Mouse (Mus musculus): Measurements from ENCODE around the gene Mamld1. TPM values are rescaled to one million over a fixed set of nuclear protein-coding genes. Genes with fewer than 3 reads are reported as not detected.

Mamld1 gene
- total RNA-seq, 2 experiments from 2014 or later, result 35.2 to 39.5 TPM

- H3K4me3 ChIP-seq, result no peak overlapping the region
- intact Hi-C loops (cut with DNase I), result no loop called here
- H3K27ac ChIP-seq, result no peak overlapping the region
- DNase-seq (ENCODE audit: extremely low spot score in 1 of 2, low spot score in 2 of 2), result no peak
- TF ChIP-seq CTCF (IDR thresholded peaks at IDR 0.05), result no peak
Measured at GRCm38 (mm10) chrX:71085092-71085807, 35.2 kb downstream of the Mamld1 start.

GRCm38 (mm10) chrX:71087370-71088079, 37.5 kb downstream of the Mamld1 start:
- DNase-seq (ENCODE audit: extremely low spot score in 1 of 2, low spot score in 2 of 2), result no peak
- TF ChIP-seq CTCF (IDR thresholded peaks at IDR 0.05), result no peak
- Histone ChIP-seq H3K27ac (no peak overlapping the region), H3K4me3 (no peak overlapping the region)
- intact Hi-C loops (cut with DNase I), result no loop called here

GRCm38 (mm10) chrX:71088080-71088414, 38.0 kb downstream of the Mamld1 start:
- no peak for DNase-seq (ENCODE audit: extremely low spot score in 1 of 2, low spot score in 2 of 2)
- Histone ChIP-seq H3K4me3 (no peak overlapping the region), H3K27ac (no peak overlapping the region)
- TF ChIP-seq CTCF (IDR thresholded peaks at IDR 0.05), result no peak
- intact Hi-C loops (cut with DNase I), result no loop called here

- H3K27ac ChIP-seq, result peak overlapping the region; percentile 30; the same call in 1 of the 2 replicates
- no peak for TF ChIP-seq CTCF (IDR thresholded peaks at IDR 0.05)
- no peak for DNase-seq (ENCODE audit: extremely low spot score in 1 of 2, low spot score in 2 of 2)
- intact Hi-C loops (cut with DNase I), result no loop called here
- no peak overlapping the region for H3K4me3 ChIP-seq
Measured at GRCm38 (mm10) chrX:71105820-71106219, 55.8 kb downstream of the Mamld1 start.

- peak; percentile 26 for DNase-seq (ENCODE audit: extremely low spot score in 1 of 2, low spot score in 2 of 2)
- peak overlapping the region; percentile 30; the same call in 1 of the 2 replicates for H3K27ac ChIP-seq
- H3K4me3 ChIP-seq, result no peak overlapping the region
- no peak for TF ChIP-seq CTCF (IDR thresholded peaks at IDR 0.05)
- intact Hi-C loops (cut with DNase I), result no loop called here
Measured at GRCm38 (mm10) chrX:71106392-71106791, 56.3 kb downstream of the Mamld1 start.

- no peak for DNase-seq (ENCODE audit: extremely low spot score in 1 of 2, low spot score in 2 of 2)
- intact Hi-C loops (cut with DNase I), result no loop called here
- H3K27ac ChIP-seq, result no peak overlapping the region
- TF ChIP-seq CTCF (IDR thresholded peaks at IDR 0.05), result no peak
- H3K4me3 ChIP-seq, result no peak overlapping the region
Measured at GRCm38 (mm10) chrX:71108056-71108735, 58.1 kb downstream of the Mamld1 start.

- no peak for DNase-seq (ENCODE audit: extremely low spot score in 1 of 2, low spot score in 2 of 2)
- intact Hi-C loops (cut with DNase I), result no loop called here
- no peak for TF ChIP-seq CTCF (IDR thresholded peaks at IDR 0.05)
- Histone ChIP-seq H3K4me3 (no peak overlapping the region), H3K27ac (no peak overlapping the region)
Measured at GRCm38 (mm10) chrX:71110333-71110732, 60.3 kb downstream of the Mamld1 start.

GRCm38 (mm10) chrX:71122359-71123293, 72.6 kb downstream of the Mamld1 start:
- H3K27ac ChIP-seq, result no peak overlapping the region
- no peak; the same call in 1 of the 2 replicates for TF ChIP-seq CTCF (IDR thresholded peaks at IDR 0.05)
- intact Hi-C loops (cut with DNase I), result no loop called here
- no peak overlapping the region for H3K4me3 ChIP-seq
- no peak for DNase-seq (ENCODE audit: extremely low spot score in 1 of 2, low spot score in 2 of 2)

GRCm38 (mm10) chrX:71125013-71125412, 75.0 kb downstream of the Mamld1 start:
- no peak for DNase-seq (ENCODE audit: extremely low spot score in 1 of 2, low spot score in 2 of 2)
- no peak for TF ChIP-seq CTCF (IDR thresholded peaks at IDR 0.05)
- H3K4me3 ChIP-seq, result no peak overlapping the region
- H3K27ac ChIP-seq, result no peak overlapping the region
- intact Hi-C loops (cut with DNase I), result no loop called here

GRCm38 (mm10) chrX:71131464-71131863, 81.4 kb downstream of the Mamld1 start:
- TF ChIP-seq CTCF (IDR thresholded peaks at IDR 0.05), result peak; percentile 46
- intact Hi-C loops (cut with DNase I), result loop anchor here (5.0 kb wide), 2 partner anchors 79 to 549 kb away; partner anchors contain the start of gene Mamld1
- no peak for DNase-seq (ENCODE audit: extremely low spot score in 1 of 2, low spot score in 2 of 2)

GRCm38 (mm10) chrX:71141390-71141789, 91.3 kb downstream of the Mamld1 start:
- Histone ChIP-seq H3K27ac (no peak overlapping the region), H3K4me3 (no peak overlapping the region)
- intact Hi-C loops (cut with DNase I), result no loop called here
- no peak for DNase-seq (ENCODE audit: extremely low spot score in 1 of 2, low spot score in 2 of 2)
- no peak for TF ChIP-seq CTCF (IDR thresholded peaks at IDR 0.05)

More at GRCm38 (mm10) chrX:71131464-71131863, 81.4 kb downstream of the Mamld1 start:
- no peak overlapping the region for H3K4me3 ChIP-seq
- H3K27ac ChIP-seq, result no peak overlapping the region

Measured in left cerebral cortex, adult 2 months (tissue).